In the genomic region with DNA sequence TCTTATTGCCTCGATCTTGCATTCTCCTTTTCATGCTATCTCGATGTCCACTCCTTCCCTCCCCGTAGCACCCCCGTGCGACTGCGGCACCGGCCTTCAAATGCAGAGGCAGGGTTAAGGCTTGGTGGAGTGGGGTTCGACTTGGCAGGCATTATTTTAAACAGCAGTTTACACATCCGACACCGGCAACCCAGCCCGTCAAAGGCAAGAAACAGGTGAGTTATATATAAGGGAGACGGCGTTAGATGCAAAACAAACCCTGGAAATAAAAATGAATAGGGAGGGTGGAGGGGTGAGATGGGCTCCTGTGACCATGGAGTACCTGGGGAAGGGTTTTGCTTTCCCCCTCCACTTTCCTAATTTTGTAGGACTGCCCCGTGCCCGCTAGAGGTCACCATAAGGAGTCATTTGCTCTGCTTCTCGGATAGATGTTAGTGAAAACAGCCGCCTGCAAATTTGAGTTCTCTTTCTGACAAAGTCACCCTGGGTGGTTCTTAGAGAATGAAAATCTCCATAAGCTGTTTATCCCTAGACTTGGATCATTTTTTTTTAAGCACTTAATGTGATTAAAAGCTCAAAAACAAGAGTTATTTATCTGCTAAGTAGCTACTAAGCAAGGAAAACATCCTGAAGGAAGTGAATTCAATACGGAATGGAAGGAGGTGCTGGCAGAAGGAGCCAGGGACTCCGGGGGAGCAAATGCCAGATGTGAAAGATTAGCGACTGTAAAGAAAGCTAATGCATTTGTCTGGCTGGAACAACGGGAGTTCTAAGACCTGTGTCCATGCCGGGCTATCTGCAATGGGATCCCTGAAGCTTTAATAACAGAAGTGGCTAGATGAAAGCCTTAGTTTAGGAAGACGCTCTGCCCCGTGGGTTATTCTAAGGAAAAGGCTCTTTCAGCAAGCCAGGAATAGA, we compare ENCODE assay signal across 8 mouse cellular contexts. TPM values are rescaled to one million over a fixed set of nuclear protein-coding genes. Genes with fewer than 3 reads are reported as not detected.
DNase-seq lines count a peak whose midpoint lies in the region; ATAC-seq lines count a peak whose summit lies in the region.

No protein-coding gene starts in this region.

- peaks cover 28% of the 10 kb centered on the region for H3K4me1 ChIP-seq in embryonic facial prominence, embryonic 10.5 days
- peaks cover 10% of the 10 kb centered on the region; the same call in 1 of the 2 replicates for H3K4me1 ChIP-seq in limb, embryonic 11.5 days (ENCODE audit: control insufficient read depth, insufficient read depth, low read length)
- H3K4me1 ChIP-seq in midbrain, embryonic 13.5 days (replicated peaks), result peaks cover 30% of the 10 kb centered on the region

- H3K27me3 ChIP-seq in embryonic facial prominence, embryonic 10.5 days (replicated peaks; ENCODE audit: low read depth, poor library complexity, severe bottlenecking), result peaks cover 80% of the 10 kb centered on the region
- H3K27me3 ChIP-seq in limb, embryonic 11.5 days (ENCODE audit: control insufficient read depth, insufficient read depth, low read length), result peaks cover 44% of the 10 kb centered on the region
- H3K27me3 ChIP-seq in midbrain, embryonic 13.5 days, result peaks cover 75% of the 10 kb centered on the region

- 0 out of 2 replicates have a peak, but pooled peaks cover 2% of the 10 kb centered on the region for H3K9me3 ChIP-seq in embryonic facial prominence, embryonic 10.5 days
- H3K9me3 ChIP-seq in limb, embryonic 11.5 days (ENCODE audit: control insufficient read depth, low read length), result no peaks in the 10 kb centered on the region
- no peaks in the 10 kb centered on the region; the same call in 1 of the 2 replicates for H3K9me3 ChIP-seq in midbrain, embryonic 13.5 days

- H3K4me2 ChIP-seq in limb, embryonic 11.5 days (ENCODE audit: low read depth, severe bottlenecking), result peak overlapping the region; percentile 85
- peak overlapping the region; percentile 88 for H3K4me2 ChIP-seq in midbrain, embryonic 13.5 days (replicated peaks)

- no peak for ATAC-seq in limb, embryonic 11.5 days (ENCODE audit: insufficient number of reproducible peaks, low FRiP score, low TSS enrichment, low read depth)
- ATAC-seq in midbrain, embryonic 13.5 days, result peak; percentile 25

- DNase-seq in urinary bladder, postnatal 25 days (ENCODE audit: low spot score), result peak; percentile 64
- DNase-seq in urinary bladder, adult 2 months (ENCODE audit: low spot score), result no peak
- DNase-seq in embryonic facial prominence, embryonic 10.5 days (ENCODE audit: low spot score), result peak; percentile 79
- peak; percentile 52 to 79 for DNase-seq in heart, adult 18-20 months
- DNase-seq in kidney, adult 18-20 months, result peak; percentile 59
- peak; percentile 83 for DNase-seq in limb, embryonic 11.5 days (ENCODE audit: low spot score)
- peak; percentile 53 for DNase-seq in spleen, adult 12 weeks (ENCODE audit: low spot score)

- H3K4me3 ChIP-seq in embryonic facial prominence, embryonic 10.5 days, result peak overlapping the region; percentile 64
- peak overlapping the region; percentile 47 for H3K4me3 ChIP-seq in limb, embryonic 11.5 days (ENCODE audit: low read depth, low read length)
- peak overlapping the region; percentile 56 for H3K4me3 ChIP-seq in midbrain, embryonic 13.5 days (replicated peaks)

- no peaks in the 10 kb centered on the region for H3K36me3 ChIP-seq in embryonic facial prominence, embryonic 10.5 days (replicated peaks)
- no peaks in the 10 kb centered on the region for H3K36me3 ChIP-seq in limb, embryonic 11.5 days (ENCODE audit: control insufficient read depth, insufficient read depth, low read length)
- no peaks in the 10 kb centered on the region for H3K36me3 ChIP-seq in midbrain, embryonic 13.5 days

- no peak overlapping the region for H3K9ac ChIP-seq in limb, embryonic 11.5 days (ENCODE audit: low read length)
- peak overlapping the region; percentile 63 for H3K9ac ChIP-seq in midbrain, embryonic 13.5 days (replicated peaks)

- no peak overlapping the region for H3K27ac ChIP-seq in embryonic facial prominence, embryonic 10.5 days (replicated peaks)
- H3K27ac ChIP-seq in limb, embryonic 11.5 days (replicated peaks; ENCODE audit: low read depth, low read length), result no peak overlapping the region
- H3K27ac ChIP-seq in midbrain, embryonic 13.5 days, result no peak overlapping the region

- 1% methylated on average over 24 of the region's 24 CpGs for WGBS in embryonic facial prominence, embryonic 10.5 days
- 2% methylated on average over 24 of the region's 24 CpGs for WGBS in limb, embryonic 11.5 days
- WGBS in midbrain, embryonic 13.5 days, result under 1% methylated on average over 24 of the region's 24 CpGs

RNA-seq across cellular contexts. Expression of a gene that starts 1.2 kb away (rescaled TPM):
- 2.0 and 2.6 TPM in 2 replicates for polyA plus RNA-seq in urinary bladder, adult 2 months (2012; rRNA removed)
- polyA plus RNA-seq in embryonic facial prominence, embryonic 10.5 days (2016; fragmentation: Nextera tagmentation; extraction: Ambion mirVana), result not detected in 2 replicates
- under 1 TPM in 1 of 2 experiments, not detected in 1; 0.08 TPM for total RNA-seq in heart, adult 18-20 months (2021)
- polyA plus RNA-seq in limb, embryonic 11.5 days (2014; fragmentation: Nextera tagmentation; extraction: Ambion mirVana), result not detected in 2 replicates
- 0.05 TPM in 1 of 2 replicates, not detected in the other for polyA plus RNA-seq in midbrain, embryonic 13.5 days (2015; fragmentation: Nextera tagmentation; extraction: Ambion mirVana)
